Mouse (Mus musculus) ovary, postnatal 14 days (tissue): ENCODE measurements around the gene Rnase11.
"Not testable (repeated sequence)": the region's sequence is repeated elsewhere in the genome, so short reads cannot be mapped to it uniquely, and the experiment has no call there.

Experiments
- DNase-seq: peaks from one replicate; pipeline ENCODE4 v3.0.0; 2022; ENCODE audit warnings: low spot score

The Rnase11 gene

DNA sequence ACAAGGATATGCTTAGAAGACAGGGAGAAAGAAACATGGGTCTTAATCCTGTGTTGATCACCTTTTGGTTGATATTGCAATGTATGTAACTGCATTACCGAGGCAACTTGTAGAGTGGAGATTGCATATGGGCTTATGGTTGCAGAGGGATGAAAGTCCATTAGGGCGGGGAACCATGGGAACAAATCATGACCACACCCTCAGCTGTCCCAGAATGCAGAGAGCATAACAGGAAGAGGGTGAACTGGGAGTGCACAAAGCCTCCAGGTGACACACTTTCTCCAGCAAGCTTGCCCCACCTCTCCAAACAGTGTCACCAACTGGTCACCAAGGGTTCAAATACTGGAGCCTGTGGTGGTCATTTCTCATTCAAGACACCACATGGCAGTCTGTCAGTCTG, 31.1 kb upstream of the Rnase11 start:
- DNase-seq, result no peak

DNA sequence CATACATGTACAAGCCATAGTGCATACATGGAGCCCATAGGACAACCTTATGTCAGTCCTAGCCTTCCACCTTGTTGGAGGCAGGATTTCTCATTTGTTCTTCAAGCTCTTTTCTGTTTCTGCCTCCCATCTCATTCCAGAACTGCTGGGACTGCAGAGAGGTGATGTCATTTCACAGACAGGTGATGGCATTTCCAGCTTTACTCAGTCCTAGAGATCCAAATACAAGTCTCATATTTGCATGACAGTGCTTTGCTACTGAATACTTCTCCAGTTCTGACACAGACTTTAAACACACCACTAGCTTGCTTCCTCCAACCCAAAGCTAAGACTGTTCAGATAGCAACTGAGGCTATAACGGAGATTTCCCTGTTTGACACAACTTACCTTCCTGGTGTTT, 29.2 kb upstream of the Rnase11 start:
- no peak for DNase-seq

DNA sequence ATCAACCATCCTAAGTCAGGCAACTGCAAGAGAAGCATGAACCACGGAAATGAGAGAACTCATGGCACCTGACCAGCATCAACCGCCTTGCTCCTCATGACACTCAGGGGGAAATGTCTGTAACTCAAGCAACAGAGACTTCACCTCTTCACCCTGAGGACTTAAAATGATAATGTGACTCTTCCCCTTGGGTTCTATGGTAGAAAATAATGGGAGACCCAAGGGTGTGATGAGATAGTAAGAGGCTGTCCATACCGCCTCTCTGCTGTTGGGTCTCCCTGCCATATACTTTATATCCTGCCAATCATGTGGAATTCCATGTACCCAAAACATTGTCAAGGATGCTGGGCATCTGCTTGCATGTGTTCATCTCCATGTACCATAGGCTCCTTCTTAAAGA, 24.4 kb upstream of the Rnase11 start, which contains the start of gene Olfr750:
Gene Olfr750 (minus strand): TSS at position 101 of the 400 bp plus-strand sequence.
- no peak for DNase-seq

DNA sequence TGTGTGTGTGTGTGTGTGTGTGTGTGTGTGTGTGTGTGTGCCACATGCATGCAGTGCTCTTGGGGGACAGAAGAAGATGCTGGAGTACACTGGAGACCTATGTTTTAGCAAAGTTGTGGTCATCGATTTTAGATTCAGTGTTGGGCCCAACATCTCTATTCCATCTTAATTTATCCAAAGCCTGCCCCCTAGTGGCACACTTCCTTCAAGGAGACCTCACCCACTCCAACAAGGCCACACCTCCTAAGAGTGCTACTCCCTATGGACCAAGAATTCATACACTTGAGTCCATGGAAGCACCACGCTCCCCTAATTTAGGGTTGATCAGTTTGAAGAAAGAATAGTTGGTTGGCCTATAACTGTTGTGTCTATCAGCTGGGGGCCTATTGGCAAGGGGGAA, 19.7 kb upstream of the Rnase11 start:
- DNase-seq, result no peak

DNA sequence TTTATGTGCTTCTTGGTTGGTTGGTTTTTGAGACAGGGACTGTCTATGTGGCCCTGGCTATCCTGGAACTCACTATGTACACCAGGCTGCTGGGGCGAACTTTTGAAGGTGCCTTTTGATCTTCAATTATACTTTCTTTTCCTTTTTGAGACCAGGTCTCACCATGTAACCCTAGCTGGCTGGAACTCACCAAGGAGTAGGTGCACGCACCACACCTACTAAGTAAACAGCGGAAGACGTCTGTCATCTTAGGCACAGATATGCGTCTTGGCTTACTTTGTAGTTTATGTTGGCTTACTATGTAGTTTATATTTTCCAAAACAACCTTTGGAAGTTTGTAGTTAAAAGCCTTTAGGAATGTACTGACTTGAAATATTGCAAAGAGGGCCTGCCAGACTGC, 19.0 kb upstream of the Rnase11 start:
- no peak for DNase-seq

DNA sequence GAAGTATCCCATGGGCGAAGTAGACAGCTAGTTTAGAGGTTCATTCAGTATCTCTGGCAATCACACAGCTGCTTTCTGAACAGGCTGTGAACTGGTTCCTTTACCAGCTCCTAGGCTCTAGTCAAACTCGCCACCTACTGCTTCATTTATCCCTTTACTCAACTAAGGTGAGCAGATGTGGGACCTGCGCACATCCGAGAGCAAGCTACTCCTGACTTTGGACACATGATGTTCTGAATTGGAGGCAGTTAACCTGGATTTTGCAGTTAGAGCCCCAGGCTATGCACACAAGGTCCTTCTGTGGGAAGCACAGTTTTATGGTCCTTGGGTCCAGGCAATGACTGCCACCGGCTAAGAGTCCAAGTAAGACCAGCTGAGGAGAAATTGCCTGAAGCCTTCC, 10.8 kb upstream of the Rnase11 start:
- no peak for DNase-seq

DNA sequence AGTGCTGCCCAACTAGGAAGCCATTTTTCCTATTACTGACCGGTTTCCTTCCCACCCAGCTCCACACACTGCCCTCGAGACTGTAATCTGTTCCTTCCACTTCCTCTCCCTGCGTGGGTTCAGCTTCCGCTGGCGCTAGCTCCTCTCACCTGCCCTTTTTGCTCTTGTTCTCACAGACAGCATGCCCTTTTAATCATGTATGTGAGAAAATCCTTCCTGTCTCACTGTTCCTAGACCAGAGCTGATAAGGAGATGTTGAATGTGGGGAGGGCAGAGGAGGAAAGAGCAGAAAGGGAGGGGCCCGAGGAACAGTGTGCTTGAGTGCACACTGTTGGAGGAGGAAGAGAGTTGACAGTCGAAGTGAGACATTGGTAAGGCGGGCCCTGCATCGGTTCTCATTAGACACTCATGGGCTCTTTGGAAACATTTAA, 7.5 kb upstream of the Rnase11 start, which contains the start of gene Rnase12:
Gene Rnase12 (minus strand): TSS at position 261 of the 431 bp plus-strand sequence.
- no peak for DNase-seq

DNA sequence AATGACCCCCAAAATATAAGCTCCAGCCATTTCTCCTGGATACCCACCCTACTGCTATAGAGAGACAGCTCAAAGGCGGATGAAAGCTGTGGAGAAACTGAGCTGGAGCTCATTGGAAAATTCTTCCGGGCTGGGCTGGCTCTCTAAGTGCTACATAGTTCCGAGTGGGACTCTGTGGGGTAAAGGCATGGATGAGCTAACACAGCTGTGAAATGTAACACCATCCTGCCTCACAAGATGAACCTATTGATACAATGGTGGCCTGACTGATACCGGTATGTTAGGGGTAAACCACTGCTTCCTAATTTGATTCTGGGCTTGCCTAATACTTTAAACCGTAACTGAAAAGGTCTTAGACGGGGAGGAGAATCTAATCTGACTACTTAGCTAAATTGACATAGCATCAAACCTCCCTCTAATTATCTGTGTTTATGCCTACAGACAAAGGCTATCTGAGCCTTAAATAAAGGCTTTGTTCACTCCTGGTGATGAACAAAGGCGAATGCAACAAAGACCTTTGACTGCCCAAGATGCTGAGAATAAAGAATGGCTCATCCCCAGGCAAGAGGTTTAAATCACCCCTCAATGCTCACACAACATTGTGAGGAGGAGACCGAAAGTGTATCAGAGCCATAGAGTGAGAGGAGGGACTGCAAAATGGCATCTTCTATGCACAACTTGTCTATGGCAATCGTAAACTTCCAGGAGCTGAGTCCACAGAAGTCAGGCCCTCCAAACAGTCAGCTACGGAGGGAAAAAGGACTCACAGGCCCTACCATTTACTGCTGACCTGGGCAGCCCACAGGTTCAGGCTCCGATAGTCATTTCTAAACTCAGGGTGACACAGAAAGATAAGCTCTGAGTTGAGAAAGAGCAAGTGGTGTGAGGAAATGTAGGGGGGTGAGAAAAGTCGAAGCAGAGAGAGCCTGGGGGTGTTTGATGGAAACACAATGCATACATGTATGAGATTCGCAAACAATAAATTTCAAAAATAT, 4.6 kb upstream of the Rnase11 start:
- DNase-seq, result no peak

DNA sequence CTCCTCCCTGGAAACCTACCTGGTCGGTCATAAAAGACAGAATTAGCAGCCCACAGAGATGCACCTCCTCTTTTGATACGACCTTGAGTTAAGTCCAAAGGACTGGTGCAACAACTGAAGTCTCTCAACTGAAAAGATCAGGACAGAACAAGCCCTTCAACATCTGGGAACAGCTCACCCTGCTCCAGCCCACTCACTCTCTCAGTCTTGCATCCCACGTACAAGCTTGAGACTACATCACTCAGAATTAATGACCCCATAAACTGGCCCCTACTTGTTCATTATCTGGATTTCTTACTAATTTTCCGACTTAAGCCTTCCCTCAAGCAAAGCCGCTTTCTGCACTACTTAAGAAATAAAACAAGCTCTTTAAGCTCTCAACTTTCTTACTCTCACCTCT, 3.2 kb upstream of the Rnase11 start:
- DNase-seq, result no peak

DNA sequence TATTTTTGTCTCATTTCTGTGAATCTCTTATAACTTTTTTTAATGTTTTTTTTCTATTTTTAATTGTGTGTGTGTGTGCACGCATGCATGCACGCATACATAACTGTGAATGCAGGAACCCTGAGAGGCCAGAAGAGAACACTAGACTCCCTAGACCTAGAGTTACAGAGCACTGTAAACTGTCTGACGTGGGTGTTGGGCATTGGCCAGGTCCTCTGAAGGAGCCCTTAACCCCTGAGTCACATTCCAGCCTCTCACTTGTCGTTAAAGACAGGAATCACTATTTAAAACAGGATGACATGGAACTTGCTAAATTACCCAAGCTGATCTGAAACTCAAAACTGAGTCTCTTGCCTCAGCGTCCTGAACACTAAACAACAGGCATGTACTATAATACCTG, 2.0 kb upstream of the Rnase11 start:
- no peak for DNase-seq

DNA sequence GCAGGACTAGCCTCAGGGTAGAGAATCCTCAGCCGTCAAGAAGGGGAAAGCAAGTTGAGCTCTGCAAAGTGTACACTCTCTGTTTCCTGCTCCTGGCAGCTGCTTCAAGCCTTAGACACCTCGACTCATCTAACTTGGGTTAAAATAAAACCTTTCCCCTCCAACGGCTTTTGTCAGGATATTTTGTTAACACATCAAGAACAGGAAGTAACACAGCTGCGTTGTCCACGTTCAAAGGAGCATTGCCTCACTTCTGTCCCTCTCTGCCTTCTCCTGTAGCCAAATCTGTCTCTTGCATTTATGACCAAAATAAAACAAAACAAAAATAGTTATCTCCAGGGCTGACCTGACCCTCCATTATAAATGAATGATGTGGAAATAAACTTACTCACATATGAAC, 2.1 kb downstream of the Rnase11 start:
- no peak for DNase-seq

DNA sequence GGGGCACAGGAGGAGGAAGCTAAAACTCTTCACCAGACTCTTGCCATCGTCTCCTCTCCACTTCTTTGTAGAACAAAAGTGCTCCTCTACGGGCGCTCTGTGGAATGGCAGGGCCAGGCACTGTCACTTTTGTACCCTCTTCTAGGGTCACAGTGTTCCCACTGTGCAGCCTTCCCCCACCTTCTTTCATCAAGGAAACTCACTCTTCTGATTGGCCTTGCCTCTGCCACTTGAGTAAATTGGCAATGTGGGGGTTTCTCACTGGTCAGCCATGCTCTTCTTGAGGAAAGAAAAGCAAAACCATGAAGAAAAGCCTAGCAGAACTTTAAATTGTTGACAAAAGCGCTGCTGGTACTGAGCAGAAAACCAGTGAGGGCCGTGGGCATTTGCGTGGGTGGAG, 8.2 kb downstream of the Rnase11 start, which contains the start of gene Rnase9:
Gene Rnase9 (minus strand): TSS at position 101 of the 400 bp plus-strand sequence.
- DNase-seq, result no peak

DNA sequence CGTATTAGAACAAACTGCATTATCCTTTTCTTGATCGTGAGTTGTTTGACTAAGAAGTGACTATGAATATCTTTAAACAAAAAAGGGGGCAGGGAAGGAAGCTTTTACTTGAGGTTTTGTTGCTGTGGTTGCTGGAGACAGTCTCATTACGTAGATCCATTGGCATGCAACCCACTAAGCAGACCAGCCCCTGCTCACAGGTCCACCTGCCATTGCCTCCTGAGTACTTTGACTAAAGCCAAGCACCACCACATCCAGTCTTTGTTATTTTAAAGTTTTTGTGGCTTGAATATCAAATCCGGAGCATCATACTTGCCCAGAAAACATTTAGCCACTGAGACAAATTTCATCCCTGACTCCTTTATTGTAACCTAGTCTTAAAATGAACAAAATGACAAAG, 13.7 kb downstream of the Rnase11 start:
- DNase-seq, result no peak

DNA sequence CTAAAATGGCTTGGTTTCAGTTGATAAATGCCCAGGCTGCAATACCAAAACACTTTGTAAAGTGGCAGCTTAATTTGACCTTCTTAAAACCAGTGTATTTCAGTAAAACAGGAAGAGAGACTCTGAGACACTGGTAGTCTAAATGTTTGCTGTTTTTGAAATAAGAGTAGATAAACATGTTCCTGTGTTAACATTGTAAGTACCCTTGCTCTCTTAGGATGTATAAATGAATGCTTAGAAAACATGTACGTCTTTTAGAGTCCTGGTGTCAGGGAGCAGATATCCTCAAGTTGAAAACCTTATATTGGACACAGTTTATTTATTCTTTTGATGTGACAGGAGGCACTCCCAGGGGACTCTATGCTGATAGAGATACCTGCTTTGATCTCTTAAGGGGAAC, 14.8 kb downstream of the Rnase11 start:
- no peak for DNase-seq

DNA sequence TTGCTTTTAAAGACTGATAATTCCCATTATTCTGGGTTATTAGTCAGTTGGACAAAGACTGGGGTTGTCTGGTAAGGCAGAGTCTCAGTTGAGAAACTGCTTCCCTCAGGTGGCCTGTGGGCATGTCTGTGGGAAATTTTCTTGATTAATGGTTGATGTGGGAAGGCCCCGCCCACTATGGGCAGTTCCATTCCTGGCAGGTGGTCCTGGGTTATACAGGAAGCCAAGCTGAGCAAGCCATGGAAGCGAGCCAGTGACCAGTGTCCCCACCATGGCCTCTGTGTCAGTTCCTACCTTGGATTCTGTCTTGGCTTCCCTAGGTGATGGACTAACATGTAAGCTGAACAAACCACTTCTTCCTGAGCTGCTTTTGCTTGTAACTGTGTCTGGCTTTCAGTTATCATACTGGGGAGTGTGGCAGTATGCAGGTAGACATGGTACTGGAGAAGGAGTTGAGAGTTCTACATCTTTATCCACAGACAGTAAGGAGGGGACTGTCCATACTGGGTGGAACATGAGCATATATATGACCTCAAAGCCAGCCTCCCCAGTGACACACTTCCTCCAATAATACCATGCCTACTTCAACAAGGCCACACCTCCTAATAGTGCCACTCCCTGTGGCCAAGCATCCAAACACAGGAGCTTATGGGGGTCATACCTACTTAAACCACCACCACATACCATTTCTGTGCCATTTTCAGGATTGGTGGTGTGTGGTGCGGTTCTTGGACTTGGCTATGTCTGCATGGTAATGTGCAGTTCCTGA, 22.4 kb downstream of the Rnase11 start:
- no peak for DNase-seq

DNA sequence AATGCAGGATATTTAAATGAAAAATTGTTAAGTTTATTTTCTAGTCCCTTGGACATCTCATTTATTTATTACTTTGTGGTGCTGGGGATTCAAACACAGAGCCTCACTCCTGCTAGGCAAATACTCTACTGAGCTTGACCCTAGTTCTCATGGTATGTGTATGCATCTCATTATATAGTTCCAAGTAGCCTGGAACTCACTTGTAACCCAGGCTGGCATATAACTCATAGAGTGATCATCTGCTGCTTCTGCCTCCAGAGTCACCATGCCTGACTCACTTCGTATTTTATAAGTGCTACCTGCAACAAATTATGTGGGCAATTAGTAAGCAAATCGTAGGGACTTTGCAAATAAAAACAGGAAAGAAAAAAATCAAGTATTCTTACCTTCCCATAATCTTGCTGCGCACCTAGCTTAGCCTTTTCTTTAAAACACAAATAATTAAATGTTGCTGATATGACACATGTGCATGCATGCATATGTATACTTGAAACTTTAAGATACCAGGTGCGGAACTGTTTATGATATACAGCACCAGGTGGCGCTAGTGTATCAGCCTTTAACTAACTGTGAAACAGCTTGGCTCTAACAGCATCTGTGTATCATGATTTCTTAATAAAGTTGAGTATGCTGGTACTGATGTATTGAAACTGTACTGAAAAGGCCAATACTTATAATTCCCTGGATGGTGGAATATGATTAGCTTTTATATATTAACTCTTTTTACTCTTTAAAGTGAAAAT, 23.4 kb downstream of the Rnase11 start:
- peak; percentile 53 for DNase-seq

DNA sequence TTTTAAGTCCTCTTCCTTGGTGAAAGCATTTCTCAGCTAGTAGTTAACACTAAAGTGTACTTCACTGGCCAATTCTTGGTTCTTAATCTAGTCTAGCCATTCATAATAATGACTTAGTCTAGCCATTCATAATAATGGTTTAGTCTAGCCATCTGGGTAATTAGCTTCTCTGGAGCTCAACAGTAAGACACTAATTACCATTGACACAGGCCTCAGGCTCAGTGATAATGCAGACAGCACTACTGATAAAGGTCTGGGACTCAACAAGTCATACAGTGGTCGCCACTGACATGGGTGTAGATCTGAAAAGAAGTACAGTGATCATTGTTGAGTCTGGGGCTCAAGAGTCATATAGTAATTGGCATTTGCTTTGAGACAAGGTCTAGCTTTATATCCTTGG, 25.1 kb downstream of the Rnase11 start:
- DNase-seq, result no peak

DNA sequence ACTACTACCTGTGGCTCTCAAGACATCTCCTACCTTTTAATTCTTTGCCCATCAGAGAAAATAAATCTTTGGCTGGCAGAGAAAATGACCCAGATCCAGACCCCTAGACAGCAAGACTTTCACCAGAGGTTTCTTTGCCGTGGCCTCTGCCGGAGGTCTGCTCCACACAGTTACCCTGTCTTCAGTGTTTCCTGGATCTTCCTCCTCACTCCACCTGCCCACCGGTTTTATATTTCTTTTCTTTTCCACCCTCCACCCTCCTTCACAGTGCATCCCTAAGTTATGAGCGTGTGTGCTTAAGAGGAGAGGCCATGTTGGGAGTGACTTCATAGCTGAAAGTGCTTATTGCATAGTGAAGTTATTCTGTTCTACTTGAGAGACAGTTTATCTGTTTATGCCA, 26.5 kb downstream of the Rnase11 start:
- no peak for DNase-seq

DNA sequence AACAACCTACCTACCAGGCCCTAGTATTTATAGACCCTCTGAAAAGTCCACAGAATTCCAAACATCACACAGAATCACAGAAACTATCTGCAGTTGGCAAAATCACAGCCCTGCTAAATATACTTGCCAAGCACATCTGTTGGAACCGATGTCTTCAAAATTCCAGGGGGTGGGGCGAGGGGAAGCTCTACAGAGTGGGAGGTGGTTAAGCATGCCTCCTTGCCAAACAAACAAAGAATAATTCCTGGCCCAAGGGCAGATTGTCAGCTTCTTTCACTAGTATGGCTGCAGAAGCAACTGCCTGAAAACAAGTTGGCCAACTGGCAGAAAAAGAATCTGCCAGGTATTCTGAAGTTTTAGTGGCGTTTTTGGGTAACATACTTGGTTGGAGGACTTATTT, 32.7 kb downstream of the Rnase11 start:
- peak; percentile 18 for DNase-seq

DNA sequence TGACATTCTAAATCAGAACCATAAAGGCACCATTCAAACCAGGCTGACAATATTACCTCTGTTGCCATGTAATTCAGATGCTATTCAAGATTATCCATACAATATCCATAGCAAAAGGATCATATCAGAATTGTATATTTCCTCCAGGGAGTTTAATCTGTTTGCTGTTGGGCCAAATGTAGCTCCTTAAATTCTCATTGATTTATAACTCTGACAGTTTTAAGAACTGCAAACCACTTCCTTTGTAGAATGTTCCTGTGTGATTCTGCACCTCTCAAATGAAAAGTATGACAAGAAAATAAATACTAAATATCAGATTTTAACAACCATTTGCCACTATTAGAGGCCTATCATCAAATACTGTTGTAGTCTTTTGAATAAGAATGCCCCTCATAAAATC, 34.2 kb downstream of the Rnase11 start:
- no peak for DNase-seq

DNA sequence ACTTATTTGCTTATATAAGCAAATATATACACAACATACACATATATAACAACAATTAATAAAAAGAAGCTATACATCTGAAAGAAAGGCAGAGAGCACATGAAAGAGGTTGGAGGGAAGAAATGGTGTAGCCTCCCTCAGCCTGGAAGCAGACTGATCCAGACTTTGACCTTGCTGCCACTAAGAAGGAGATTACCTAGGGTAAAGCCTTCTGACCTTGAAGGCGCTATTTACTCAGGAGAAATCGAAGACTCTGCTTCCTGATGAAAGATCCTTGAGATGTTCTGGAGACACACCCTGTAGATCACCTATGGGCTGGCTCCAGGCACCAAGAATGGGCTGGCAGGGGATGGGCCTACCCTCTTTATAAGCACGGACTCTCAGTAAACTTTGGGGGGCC, 35.2 kb downstream of the Rnase11 start:
- not testable (repeated sequence) for DNase-seq

DNA sequence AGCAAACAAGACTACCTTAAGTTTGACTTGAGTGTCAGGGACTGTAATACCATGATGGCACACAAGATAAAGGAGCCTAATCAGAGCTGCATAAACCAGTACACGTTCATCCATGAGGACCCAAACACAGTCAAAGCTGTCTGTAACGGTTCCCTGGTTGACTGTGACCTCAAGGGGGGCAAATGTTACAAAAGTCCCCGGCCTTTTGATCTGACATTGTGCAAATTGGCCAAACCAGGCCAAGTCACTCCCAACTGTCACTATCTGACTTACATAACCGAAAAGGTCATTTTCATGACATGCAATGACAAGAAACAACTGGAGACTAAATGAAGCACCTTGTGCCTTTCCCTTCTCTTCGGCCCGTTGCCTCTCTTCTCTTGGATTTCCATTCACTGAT, 40.4 kb downstream of the Rnase11 start:
- no peak for DNase-seq
